Mouse (Mus musculus): ENCODE results near the gene Kcna7. TPM values are rescaled to one million over a fixed set of nuclear protein-coding genes. Genes with fewer than 3 reads are reported as not detected.
"Not testable (repeated sequence)": the region's sequence is repeated elsewhere in the genome, so short reads cannot be mapped to it uniquely, and the experiment has no call there.

Gene Kcna7
- not detected for polyA plus RNA-seq (2017; shearing (Covaris generic))

- ATAC-seq = peak; percentile 71
These were observed at the start of gene Kcna7 for GRCm38 (mm10) chr7:45405091-45406075. Gene Kcna7 (plus strand): TSS chr7:45405653.

GRCm38 (mm10) chr7:45356087-45356486, 49.4 kb upstream of the Kcna7 start:
- no peak for ATAC-seq

- ATAC-seq = not testable (repeated sequence)
These were observed 46.4 kb upstream of the Kcna7 start for GRCm38 (mm10) chr7:45359081-45359480.

GRCm38 (mm10) chr7:45360404-45361125, 44.9 kb upstream of the Kcna7 start:
- ATAC-seq = no peak

GRCm38 (mm10) chr7:45361243-45361804, 44.1 kb upstream of the Kcna7 start:
- peak; percentile 90 for ATAC-seq

GRCm38 (mm10) chr7:45362801-45363200, 42.7 kb upstream of the Kcna7 start:
- ATAC-seq = no peak

GRCm38 (mm10) chr7:45363983-45364382, 41.5 kb upstream of the Kcna7 start:
- ATAC-seq = no peak

- no peak for ATAC-seq
These were observed 39.5 kb upstream of the Kcna7 start for GRCm38 (mm10) chr7:45365742-45366651.

GRCm38 (mm10) chr7:45366652-45367019, 38.8 kb upstream of the Kcna7 start, which contains the start of gene Ppfia3:
Gene Ppfia3 (minus strand): TSS chr7:45367019.
- no peak for ATAC-seq

GRCm38 (mm10) chr7:45367020-45367880, 38.2 kb upstream of the Kcna7 start:
- peak; percentile 86 for ATAC-seq

GRCm38 (mm10) chr7:45368178-45368577, 37.3 kb upstream of the Kcna7 start:
- ATAC-seq = no peak

- no peak for ATAC-seq
These were observed 36.3 kb upstream of the Kcna7 start for GRCm38 (mm10) chr7:45369022-45369745.

GRCm38 (mm10) chr7:45369836-45370474, 35.5 kb upstream of the Kcna7 start:
- ATAC-seq = no peak

- peak; percentile 62 for ATAC-seq
These were observed 34.8 kb upstream of the Kcna7 start, which contains the start of gene Lin7b for GRCm38 (mm10) chr7:45370475-45371311. Gene Lin7b (minus strand): TSS chr7:45370583.

GRCm38 (mm10) chr7:45372371-45372770, 33.1 kb upstream of the Kcna7 start:
- ATAC-seq = no peak

GRCm38 (mm10) chr7:45374620-45375019, 30.8 kb upstream of the Kcna7 start:
- ATAC-seq = peak; percentile 35

GRCm38 (mm10) chr7:45376057-45376456, 29.4 kb upstream of the Kcna7 start:
- no peak for ATAC-seq

- ATAC-seq = no peak
These were observed 19.4 kb upstream of the Kcna7 start for GRCm38 (mm10) chr7:45386077-45386476.

- peak; percentile 60 for ATAC-seq
These were observed 10.3 kb upstream of the Kcna7 start for GRCm38 (mm10) chr7:45395129-45395541.

All from CD4-positive, CD25-positive, alpha-beta regulatory T cell, adult 4 months (primary cell).